Mouse (Mus musculus): Measurements from ENCODE around the gene B230217C12Rik.

Gene B230217C12Rik

DNA sequence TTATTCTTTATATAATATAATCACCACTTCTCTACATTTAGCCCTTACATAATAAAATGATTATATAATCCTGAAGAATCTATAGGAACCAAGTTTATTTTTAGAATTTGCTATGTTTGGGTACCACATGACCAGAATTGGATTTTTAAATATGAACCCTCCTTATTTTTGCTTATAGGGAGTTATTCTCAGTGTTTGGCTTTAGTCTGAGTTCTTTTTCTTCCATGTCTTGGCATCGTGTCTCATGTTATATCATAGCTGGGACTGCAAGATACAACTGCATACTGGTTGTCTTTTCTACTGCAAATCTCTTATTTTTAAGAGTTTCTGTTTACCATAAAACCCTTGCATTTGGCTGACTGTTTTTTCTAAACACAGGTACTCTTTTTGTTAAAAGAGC is 33.8 kb downstream of the B230217C12Rik start:
- DNase-seq, result no peak

DNA sequence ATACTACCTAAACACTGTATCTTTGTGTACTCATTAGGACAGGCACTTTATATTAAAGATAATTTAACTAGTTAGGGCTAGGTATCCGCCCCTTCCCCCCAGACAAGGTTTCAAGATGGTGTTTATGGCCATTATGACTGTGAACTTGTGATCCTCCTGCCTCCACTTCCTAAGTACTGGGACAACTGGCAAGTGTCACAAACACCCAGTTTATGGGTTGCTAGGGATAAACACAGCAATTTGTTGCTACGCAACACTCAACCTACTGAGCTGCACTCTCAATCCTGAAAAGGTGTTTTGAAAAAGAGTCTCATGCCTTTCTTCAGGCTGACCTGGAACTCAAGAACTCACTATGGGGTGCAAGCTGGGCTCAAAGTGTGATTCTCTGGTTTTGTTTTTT is 36.8 kb downstream of the B230217C12Rik start:
- DNase-seq, result no peak

DNA sequence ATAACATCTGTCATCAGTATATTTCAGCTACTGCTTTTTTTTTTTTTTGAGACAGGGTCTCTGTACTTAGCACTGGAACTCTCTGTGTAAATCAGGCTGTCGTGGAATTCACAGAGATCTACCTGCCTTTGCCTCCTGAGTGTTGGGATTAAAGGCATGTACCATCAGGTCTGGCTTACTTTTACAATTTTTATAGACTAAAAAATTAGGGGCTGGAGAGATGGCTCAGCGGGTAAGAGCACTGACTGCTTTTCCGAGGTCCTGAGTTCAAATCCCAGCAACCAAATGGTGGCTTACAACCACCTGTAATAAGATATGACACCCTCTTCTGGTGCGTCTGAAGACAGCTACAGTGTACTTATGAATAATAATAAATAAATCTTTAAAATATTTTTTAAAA is 39.8 kb downstream of the B230217C12Rik start:
- no peak for DNase-seq

DNA sequence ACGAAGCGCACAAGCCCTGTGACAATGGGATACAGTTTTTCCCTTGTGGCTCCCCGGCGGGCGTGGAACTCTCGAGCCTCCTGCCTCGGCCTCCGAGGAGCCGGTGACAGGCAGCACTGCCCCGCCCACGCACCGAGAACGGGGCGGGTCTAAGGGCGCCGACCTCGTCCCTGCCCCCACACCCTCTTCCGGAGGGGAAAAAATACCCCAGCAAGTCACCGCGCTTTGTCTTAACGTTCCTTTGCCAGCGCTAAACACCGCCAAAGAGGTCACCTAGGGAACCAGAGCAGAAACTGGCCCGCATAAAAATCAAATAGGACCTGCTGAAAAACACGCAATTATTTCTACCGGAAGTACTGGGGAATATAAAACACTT is 43.0 kb downstream of the B230217C12Rik start:
- peak; percentile 79 for DNase-seq

DNA sequence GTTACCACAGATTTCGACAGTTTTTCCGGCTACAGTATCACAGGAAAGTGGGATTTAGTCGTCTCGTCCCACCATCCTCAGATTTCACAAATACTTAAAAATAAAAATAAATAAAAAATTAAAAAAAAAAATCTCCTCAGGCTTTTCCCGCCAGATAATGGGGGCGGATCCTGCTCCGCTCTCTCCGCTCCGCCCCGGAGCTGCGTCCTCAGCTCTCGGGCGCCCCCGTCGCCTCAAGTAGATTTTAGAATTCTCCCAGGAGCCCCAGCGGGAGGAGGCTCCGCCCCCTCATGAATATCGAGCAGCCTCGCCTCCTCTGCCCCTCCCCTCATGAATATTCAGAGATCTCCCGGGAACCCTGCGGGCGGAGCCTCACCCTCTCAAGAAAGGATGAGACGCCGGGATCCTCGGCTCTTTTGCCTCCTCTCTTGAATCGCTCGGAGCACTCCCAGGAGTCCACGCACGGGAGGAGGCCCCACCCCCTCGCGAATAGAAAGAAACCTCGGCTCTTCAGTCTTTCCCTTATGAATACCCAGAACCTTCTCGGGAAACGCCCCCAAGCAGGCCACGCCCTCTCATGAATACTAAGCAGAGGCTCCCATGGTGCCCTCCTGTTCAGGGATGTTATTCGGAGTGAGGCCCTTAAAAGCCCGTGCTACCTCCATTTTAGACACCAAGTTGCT is 43.5 kb downstream of the B230217C12Rik start, which contains the start of gene Fbxo47:
Fbxo47 (minus strand) TSS at position 237 of the 683 bp plus-strand sequence.
- DNase-seq, result peak; percentile 98

DNA sequence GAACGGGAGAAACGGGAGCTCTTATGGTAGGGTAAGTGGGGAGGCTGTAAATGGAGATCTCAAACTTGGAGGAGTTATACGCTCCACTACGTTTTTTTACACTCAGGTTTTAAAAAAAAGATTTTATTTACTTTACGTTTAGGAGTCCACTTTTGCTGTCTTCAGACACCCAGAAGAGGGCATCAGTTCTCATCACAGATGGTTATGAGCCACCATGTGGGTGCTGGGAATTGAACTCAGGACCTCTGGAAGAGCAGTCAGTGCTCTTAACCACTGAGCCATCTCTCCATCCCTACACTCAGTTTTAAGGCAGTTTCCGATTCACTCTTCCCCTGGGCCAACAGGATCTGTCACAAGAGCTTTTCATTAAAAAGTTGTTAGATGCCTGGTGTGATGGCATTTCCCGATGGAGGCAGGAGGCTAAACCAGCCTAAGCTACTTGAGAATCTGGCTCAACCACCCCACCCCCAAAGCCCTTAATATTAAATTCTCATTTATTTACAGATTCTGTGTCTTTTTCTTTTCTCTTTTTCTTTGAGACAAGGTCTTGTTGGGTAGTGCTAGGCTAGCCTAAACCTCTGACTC is 44.1 kb downstream of the B230217C12Rik start:
- no peak for DNase-seq

DNA sequence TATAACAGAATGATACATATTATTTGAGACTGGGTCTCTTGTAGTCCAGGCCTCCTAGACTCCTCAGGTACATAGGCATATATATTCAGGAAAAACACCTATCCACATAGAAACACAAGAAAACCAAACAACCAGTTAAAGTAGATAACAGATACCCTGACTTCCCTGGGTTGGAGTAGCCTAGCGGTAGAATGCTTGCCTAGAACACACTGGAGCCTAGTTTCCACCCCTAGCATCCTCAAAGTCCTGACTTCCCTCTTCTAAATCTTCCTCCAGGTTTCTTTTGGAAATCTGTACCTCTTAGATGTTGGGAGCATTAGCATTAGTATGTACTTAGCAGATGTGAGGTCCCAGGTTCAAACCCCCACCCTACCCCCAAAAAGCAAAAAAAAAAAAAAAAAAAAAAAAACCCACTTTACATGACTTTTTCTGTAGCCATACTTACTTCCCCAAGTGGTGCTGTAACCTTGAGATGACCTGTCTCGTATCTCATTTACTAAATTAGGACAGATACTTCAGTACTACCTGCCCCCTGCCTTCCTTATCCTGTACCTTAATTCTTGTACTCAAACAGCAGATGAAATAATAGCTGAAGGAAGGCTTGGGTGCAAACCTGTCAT is 44.8 kb downstream of the B230217C12Rik start:
- no peak for DNase-seq

DNA sequence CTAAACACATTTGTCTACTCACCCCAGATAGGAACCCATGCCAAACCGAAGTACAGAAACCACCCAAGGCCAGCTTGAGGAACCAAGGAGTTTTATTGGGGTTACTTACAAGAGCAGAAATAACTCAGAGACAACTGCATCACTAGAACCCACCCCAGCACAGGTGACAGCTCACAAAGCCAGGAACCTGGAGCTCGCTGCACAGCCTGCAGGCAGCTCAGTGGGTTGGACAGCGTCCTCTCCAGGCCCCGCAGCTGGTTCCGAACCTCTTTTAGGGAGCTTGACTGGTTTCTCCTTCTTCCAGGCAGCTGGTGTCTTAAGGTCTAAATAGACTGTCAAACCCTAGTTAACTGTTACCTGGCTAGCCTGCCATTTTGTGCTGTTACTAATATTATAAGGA is 51.2 kb downstream of the B230217C12Rik start:
- no peak for DNase-seq

Data from layer of hippocampus, adult 9-11 months (tissue).